In genomic region chr6:142363019-142363576, GRCm38 (mm10) we compare ENCODE assay signal across 11 mouse cellular contexts. TPM values are rescaled to one million over a fixed set of nuclear protein-coding genes. Genes with fewer than 3 reads are reported as not detected.
DNase-seq lines count a peak whose midpoint lies in the region; ATAC-seq and TF ChIP-seq lines count a peak whose summit lies in the region.
"Had no signal": no experiment of that assay in that cellular context is flagged by ENCODE, and none has a peak within 500 bp of the region (broad histone marks: within the 10 kb centered on the region; RNA-seq: fewer than 3 reads in every experiment).

No protein-coding gene starts in this region.

- peak; percentile 43 for TF ChIP-seq CTCF in lung, embryonic 14.5 days (IDR thresholded peaks at IDR 0.05; ENCODE audit: low read depth)
- TF ChIP-seq CTCF in midbrain, postnatal 0 days (IDR thresholded peaks at IDR 0.05), result peak; percentile 59

- no peaks in the 10 kb centered on the region for H3K27me3 ChIP-seq in lung, embryonic 14.5 days (ENCODE audit: insufficient read depth, low read length)
- H3K27me3 ChIP-seq in midbrain, postnatal 0 days (ENCODE audit: insufficient read depth, low read length), result no peaks in the 10 kb centered on the region
- H3K27me3 ChIP-seq: lung, embryonic 15.5 days had no signal

- no peaks in the 10 kb centered on the region for H3K4me1 ChIP-seq in lung, embryonic 14.5 days (ENCODE audit: insufficient read depth)
- H3K4me1 ChIP-seq in midbrain, postnatal 0 days (ENCODE audit: insufficient read depth, low read length), result no peaks in the 10 kb centered on the region
- H3K4me1 ChIP-seq: lung, embryonic 15.5 days had no signal

- H3K27ac ChIP-seq in lung, embryonic 14.5 days (ENCODE audit: low read depth), result no peak overlapping the region
- H3K27ac ChIP-seq in midbrain, postnatal 0 days (ENCODE audit: low read depth, low read length), result no peak overlapping the region
- H3K27ac ChIP-seq: lung, embryonic 15.5 days had no signal

- 67% methylated on average over 9 of the region's 9 CpGs for WGBS in lung, embryonic 14.5 days
- 63% methylated on average over 9 of the region's 9 CpGs for WGBS in midbrain, postnatal 0 days

- peaks cover 68% of the 10 kb centered on the region for H3K36me3 ChIP-seq in lung, embryonic 14.5 days (ENCODE audit: insufficient read depth)
- H3K36me3 ChIP-seq in midbrain, postnatal 0 days (ENCODE audit: insufficient read depth, low read length), result peaks cover 59% of the 10 kb centered on the region

- no peak overlapping the region for H3K9ac ChIP-seq in lung, embryonic 14.5 days
- no peak overlapping the region for H3K9ac ChIP-seq in midbrain, postnatal 0 days (replicated peaks; ENCODE audit: low read length, poor library complexity, severe bottlenecking)
- H3K9ac ChIP-seq: lung, embryonic 15.5 days had no signal

- H3K4me3 ChIP-seq in lung, embryonic 14.5 days (ENCODE audit: low read depth, low read length), result no peak overlapping the region
- H3K4me3 ChIP-seq in midbrain, postnatal 0 days (ENCODE audit: low read depth, low read length), result no peak overlapping the region
- H3K4me3 ChIP-seq: lung, embryonic 15.5 days had no signal

- DNase-seq in frontal cortex, postnatal 10 days (ENCODE audit: low spot score in 2 of 2), result no peak
- DNase-seq in lung, embryonic 14.5 days, result peak; percentile 42
- no peak for DNase-seq in lung, adult 18-20 months
- peak; percentile 33 for DNase-seq in embryo, embryonic 10.5 days (ENCODE audit: low spot score)
- DNase-seq in midbrain, postnatal 0 days (ENCODE audit: low spot score), result peak; percentile 51
- DNase-seq in ovary, adult 18-20 months (ENCODE audit: low spot score), result no peak
- no peak for DNase-seq in right cerebral cortex, postnatal 4 days
- DNase-seq: right cerebral cortex, postnatal 14 days had no signal

- ATAC-seq in frontal cortex, adult (ENCODE audit: low TSS enrichment), result peak; percentile 74
- peak; percentile 33; the same call in 1 of the 2 replicates for ATAC-seq in lung, embryonic 14.5 days (ENCODE audit: insufficient read depth)
- ATAC-seq in midbrain, postnatal 0 days (ENCODE audit: low FRiP score), result no peak

- no peaks in the 10 kb centered on the region for H3K9me3 ChIP-seq in lung, embryonic 14.5 days (ENCODE audit: low read depth, low read length)
- no peaks in the 10 kb centered on the region for H3K9me3 ChIP-seq in midbrain, postnatal 0 days (ENCODE audit: low read length)
- H3K9me3 ChIP-seq: G1E; lung, embryonic 15.5 days had no signal

- H3K4me2 ChIP-seq in lung, embryonic 14.5 days, result no peak overlapping the region
- H3K4me2 ChIP-seq in midbrain, postnatal 0 days (ENCODE audit: low read depth, low read length, poor library complexity, severe bottlenecking), result no peak overlapping the region
- H3K4me2 ChIP-seq: lung, embryonic 15.5 days had no signal

RNA-seq across cellular contexts. Expression of gene Pyroxd1, which starts 17.6 kb away (rescaled TPM):
- 17.7 and 21.2 TPM in 2 replicates for polyA plus RNA-seq in lung, embryonic 14.5 days (2014; fragmentation: Nextera tagmentation; extraction: Ambion mirVana)
- 13.5 and 17.7 TPM in 2 replicates for total RNA-seq in midbrain, postnatal 0 days (2014; rRNA removed)
- polyA plus RNA-seq in midbrain, postnatal 0 days (2015; fragmentation: Nextera tagmentation; extraction: Ambion mirVana), result 18.2 and 20.3 TPM in 2 replicates

RNA-seq across cellular contexts. Expression of gene Recql, which starts 23.8 kb away (rescaled TPM):
- 29.9 and 33.0 TPM in 2 replicates for polyA plus RNA-seq in lung, embryonic 14.5 days (2014; fragmentation: Nextera tagmentation; extraction: Ambion mirVana)
- total RNA-seq in midbrain, postnatal 0 days (2014; rRNA removed), result 12.8 and 16.8 TPM in 2 replicates
- 16.2 and 18.7 TPM in 2 replicates for polyA plus RNA-seq in midbrain, postnatal 0 days (2015; fragmentation: Nextera tagmentation; extraction: Ambion mirVana)

RNA-seq across cellular contexts. Expression of gene Golt1b, which starts 23.9 kb away (rescaled TPM):
- 107 and 113 TPM in 2 replicates for polyA plus RNA-seq in lung, embryonic 14.5 days (2014; fragmentation: Nextera tagmentation; extraction: Ambion mirVana)
- 46.3 and 52.9 TPM in 2 replicates for total RNA-seq in midbrain, postnatal 0 days (2014; rRNA removed)
- polyA plus RNA-seq in midbrain, postnatal 0 days (2015; fragmentation: Nextera tagmentation; extraction: Ambion mirVana), result 72.7 and 74.6 TPM in 2 replicates

RNA-seq across cellular contexts. Expression of gene Slco1a5, which starts 40.3 kb away (rescaled TPM):
- 0.08 and 0.12 TPM in 2 replicates for polyA plus RNA-seq in lung, embryonic 14.5 days (2014; fragmentation: Nextera tagmentation; extraction: Ambion mirVana)
- 0.05 and 0.66 TPM in 2 replicates for total RNA-seq in midbrain, postnatal 0 days (2014; rRNA removed)
- 0.51 and 0.60 TPM in 2 replicates for polyA plus RNA-seq in midbrain, postnatal 0 days (2015; fragmentation: Nextera tagmentation; extraction: Ambion mirVana)
- polyA plus RNA-seq: G1E had no signal

RNA-seq across cellular contexts. Expression of gene Spx, which starts 50.1 kb away (rescaled TPM):
- polyA plus RNA-seq in lung, embryonic 14.5 days (2014; fragmentation: Nextera tagmentation; extraction: Ambion mirVana), result 1.5 and 1.6 TPM in 2 replicates
- total RNA-seq in midbrain, postnatal 0 days (2014; rRNA removed), result 2.2 and 7.0 TPM in 2 replicates
- 5.5 and 7.7 TPM in 2 replicates for polyA plus RNA-seq in midbrain, postnatal 0 days (2015; fragmentation: Nextera tagmentation; extraction: Ambion mirVana)
- polyA plus RNA-seq: G1E had no signal

Comparison
In these comparisons a context has a peak if more than half of its experiments do, and no peak if none do; other contexts are left out.
1. DNase-seq: peak in lung, embryonic 14.5 days (single experiment), embryo, embryonic 10.5 days (single experiment) and midbrain, postnatal 0 days (single experiment); none in frontal cortex, postnatal 10 days (0 of 2), lung, adult 18-20 months (0 of 2), ovary, adult 18-20 months (single experiment) and right cerebral cortex, postnatal 4 days (single experiment).